Mouse (Mus musculus) lung, adult 18-20 months (tissue): ENCODE results near the gene Hcar1.

Source experiments
- DNase-seq, 2 experiments: peaks; one replicate each; pipeline ENCODE4 v3.0.0; 2022; ENCODE audit warnings: mixed read lengths in 2 of 2

Hcar1 gene

DNA sequence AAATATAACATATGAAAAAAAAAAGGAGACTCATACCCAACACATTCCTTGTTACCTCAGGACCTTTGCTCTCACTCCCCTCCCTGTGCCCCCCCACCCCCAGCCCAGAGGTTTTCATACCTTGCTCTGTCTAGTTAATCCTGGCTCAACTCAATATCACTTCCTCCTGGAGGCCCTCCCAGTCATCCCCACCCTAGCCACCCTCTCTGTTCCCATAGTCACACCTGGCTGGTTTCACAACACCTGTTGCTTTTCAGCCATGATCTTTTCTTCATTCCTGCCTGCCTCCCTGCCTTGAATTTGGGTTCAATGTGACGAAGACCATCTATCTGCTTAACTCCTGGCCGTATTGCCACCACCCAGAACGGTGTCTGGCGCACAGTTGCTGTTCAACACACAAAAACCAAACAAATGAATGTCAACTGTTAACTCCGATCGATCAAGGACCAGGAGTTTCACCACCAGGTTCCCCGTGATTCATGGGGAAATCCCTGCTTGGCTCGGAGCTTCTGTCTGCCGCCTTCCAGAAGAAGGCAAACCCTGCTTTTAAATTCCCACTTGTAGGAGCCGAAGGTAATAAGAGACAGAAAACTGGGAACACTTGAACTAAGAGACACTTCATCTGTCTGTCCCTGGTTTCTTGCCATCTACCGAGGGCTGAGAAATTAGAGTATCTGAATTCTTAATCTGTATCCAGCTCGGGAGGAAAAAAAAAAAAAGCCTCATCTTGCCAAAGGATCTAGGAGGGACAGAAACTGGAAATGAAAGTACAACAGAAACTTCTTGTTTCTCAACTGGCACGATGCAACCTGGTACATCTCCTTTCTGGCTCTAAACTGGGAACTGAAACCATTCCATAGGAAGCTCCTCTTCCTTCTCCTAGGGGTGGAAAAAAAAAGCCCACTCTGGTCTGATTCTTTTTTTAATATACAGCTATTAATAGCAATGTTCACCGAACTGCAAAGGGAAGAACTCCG, 17.2 kb downstream of the Hcar1 start:
- DNase-seq, result peak; percentile 45 to 53

DNA sequence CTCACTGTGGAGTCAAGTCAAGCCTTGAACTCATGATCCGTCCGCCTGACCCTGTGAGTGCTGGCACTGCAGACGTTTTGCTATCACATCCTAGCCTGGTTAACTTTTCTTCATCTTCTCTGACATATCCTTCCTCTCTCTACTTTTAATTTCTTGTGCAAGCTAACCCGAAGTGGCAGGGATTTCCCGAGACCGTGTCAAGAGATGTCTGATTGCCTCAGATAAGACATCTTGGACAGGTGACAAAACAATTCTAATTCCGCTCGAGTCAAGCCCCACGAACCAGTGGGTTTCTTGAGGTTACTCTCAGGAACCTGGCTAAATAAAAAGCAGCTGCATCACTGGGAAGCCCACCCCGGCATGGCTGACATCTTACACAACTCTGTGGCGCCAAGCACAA, 21.0 kb downstream of the Hcar1 start:
- DNase-seq, result no peak

DNA sequence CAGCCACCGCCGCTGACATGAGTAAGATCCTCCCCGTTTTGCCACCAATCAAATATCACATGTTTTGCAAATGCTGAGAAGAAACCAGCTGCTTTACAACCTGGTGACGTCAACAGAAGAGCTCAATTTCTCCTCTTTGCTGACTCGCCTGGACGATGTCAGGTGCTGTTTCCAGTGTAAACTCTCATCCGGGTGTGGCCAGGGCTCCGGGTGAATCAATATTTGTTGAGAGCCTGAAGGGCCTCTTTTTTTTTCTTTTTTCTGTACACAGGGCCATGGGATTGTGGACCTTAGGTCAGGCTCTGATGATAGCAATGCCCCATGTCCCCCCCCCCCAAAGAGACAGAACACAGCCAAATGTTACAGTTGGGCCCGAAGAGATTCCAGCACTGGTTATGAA, 25.3 kb downstream of the Hcar1 start:
- peak in 1 of 2 experiments; percentile 54 for DNase-seq

DNA sequence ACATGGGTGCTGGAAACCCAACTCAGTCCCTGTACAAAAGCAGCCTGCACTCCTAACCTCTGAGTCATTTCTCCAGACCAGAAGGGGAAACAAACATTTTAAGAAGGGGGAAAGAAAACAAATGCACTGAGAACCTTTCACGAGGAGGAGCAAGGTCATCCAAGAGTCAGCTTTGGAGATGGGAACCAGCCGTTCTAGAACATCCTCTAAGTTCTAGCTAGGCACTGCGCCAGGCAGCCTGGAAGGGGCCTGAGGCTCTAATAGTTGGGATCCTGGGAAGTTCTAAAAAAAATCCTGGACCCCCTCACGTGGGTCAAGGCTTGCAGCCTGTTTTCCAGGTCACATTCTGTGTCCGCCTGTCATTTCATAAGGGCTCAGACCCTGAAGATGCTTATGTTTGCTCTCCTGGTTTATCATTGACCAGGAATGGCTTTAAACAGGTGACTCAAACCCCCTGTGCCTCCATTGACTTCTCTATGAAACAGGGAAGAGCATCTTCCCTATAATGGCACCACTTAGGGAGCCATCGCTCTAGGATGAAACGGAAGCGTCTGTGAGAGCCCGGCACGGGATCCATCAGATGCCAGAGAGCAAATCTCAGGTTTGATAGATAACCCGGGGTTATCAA, 25.8 kb downstream of the Hcar1 start:
- no peak for DNase-seq

DNA sequence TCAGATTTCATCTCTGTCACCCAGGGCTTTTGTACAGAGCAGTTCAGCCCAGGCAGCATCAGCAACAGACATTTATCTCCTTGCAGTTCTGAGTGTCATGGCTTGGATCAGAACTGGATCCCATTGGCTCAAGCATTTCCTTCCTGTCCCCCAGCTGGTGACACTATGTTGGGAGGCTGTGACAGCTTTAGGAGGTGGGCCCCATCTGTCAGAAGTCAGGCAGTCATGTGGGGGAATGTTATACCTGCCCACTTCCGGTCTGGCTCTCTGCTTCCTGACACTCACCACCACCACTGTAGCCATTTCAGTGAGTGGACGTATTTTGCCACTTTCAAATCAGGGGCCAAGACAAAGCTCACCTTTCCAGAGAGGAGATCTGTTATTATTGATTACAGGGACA, 28.4 kb downstream of the Hcar1 start:
- no peak for DNase-seq

DNA sequence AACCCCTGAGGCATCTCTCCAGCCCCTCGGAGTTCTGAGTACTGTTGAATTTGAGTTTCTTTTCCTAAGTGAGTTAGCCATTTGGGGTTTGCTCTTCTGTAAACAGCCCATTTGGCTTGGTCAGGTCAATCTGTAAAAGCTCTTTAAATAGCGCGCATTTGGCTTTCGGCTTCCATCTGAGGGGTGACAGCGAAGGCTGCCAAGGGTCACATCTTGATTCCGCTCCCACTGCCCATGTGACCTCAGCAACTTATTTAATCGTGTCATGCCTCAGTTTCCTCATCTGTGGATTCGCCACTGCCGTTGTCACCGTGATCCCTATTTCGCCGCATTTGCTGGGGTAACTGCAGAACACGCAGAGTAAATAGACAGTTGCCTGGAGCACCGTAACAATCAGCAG, 35.5 kb downstream of the Hcar1 start:
- no peak for DNase-seq

DNA sequence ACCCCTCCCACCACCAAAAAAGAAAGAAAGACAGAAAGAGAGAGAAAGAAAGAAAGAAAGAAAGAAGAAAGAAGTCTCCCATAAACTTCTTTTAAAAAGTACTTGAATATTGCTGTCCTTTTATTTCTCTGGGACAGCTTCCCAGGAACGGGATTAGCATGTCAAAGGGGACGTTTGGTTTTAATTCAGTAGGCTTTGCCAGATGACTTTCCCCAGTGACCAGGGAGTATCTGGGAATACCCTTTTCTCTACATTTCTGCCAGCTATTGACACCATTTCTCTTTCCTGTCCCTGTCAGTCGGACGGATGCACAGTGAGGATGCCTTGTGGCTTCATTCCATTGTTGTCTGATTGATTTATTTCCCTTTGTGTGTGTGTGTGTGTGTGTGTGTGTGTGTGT, 36.0 kb downstream of the Hcar1 start:
- DNase-seq, result no peak

DNA sequence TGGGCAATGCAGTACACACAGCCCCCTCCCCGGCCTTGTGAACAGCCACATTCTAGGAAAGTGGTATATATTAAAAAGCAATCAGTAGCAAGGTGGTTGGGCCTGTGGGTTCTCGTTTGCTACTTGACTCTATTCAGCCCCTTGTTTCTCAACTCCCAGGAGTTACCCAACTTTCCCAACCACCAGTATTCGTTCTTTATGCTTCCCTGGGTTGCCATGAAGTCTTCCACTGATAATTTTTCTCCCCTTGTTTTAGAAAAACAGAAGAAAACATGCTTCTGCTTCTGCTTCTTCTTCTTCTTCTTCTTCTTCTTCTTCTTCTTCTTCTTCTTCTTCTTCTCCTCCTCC, 36.9 kb downstream of the Hcar1 start:
- no peak for DNase-seq

DNA sequence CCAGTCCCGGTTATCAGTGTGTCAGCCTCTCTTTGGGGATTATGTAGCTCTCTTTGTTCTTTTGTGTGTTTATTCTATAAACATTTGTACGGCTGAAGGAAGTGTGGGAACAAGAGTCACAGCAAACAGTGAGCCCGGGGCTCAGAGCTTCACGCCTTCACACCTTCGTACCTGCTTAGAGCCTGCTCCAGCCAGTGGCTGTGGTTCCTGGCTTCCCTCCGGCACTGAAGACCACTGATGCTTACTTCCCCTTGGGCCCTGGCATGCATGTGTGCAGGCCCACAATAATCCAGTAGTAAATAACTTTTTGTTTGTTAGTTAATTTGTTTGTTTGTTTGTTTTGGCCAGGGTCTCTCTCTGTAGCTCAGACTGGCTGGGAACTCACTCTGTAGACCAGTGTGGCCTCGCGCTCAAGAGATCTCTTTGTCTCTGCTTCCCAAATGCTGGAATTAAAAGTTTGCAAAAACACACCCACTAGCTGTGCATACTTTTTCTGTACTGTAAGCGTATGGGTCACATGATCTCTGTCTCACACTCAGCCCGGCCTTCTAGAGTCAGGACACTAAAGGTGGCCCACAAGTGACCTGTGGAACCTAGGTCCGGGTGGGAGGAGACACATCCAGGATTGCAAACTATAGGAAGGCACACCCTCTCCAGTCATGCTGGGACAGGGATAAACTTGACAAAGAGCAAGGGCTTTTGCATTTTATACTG, 37.4 kb downstream of the Hcar1 start:
- no peak for DNase-seq

DNA sequence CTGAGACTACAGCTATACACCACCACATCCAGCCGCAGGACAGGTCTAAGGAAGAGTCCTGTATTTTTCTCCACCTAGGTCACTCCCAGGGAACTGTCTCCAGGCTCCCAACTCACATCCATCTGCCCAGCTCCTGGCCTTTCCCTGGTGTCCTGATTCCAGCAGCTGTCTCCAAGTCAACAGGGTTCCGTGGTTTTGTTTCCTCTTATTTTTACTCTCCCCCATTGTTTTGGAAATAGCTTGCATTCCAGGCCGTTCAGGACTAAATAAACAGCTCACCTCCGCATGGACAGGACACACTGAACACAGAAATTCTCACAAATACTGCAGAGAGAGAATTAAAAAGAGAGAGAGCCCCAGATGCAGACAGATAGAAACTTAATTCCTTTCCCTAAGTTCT, 42.4 kb downstream of the Hcar1 start:
- DNase-seq, result no peak

DNA sequence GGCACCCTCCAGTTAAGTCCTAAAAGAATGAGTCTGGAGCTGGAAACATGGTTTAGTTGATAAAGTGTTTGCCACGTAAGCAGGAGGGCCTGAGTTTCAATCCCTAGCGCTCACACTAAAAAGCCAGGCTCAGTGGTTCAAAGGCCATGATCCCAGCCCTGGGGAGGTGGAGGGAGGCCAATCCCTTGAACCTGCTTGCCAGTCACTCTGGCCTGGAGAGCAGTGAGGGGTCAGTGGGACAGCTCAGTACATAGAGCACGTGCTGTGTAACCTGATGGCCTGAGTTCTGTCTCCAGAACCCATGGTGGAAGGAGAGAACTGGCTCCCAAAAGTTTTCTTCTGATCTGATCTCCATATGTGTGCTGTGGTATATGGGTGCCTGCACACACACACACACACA, 45.0 kb downstream of the Hcar1 start:
- DNase-seq, result no peak

DNA sequence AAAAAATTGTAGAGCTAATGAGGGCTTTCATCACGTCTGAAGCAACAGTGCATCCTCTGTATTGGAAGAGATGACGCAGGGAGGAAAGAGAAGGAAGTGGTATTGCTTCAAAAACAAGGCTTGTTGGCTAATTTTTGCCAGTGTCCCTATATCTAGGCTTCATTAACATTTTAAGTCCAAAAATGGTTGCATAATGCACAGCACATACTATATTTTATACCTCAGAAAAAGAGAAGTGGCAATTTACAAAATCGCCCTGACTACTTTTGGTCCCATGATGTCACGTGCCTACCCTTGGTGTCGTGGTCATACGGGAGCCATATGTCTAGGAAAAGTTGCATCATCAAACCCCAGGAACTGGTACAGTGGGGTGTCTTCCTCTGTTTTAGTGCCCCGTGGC, 47.5 kb downstream of the Hcar1 start:
- DNase-seq, result no peak

DNA sequence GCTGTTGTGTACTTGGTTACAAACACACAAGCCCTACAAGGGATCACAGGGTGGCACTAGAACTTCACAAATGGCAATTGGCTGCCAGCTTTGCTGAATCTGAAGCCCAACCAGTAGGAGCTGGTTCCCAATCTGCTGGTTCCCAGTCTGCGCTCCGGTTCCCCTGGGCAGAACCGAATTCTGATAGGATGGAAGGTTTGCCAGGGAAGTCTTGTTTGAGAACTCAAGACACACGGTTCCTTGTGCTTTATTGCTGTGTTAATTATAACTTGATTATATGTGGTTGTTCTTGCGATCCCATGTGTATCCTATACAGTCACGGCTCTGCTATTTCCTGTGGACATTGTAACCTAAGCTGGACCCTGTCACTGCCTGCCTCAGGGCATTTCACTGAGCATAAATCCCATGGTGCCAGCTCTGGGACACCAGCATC, 52.1 kb downstream of the Hcar1 start:
- DNase-seq, result peak; percentile 31 to 59
